Mouse (Mus musculus) forebrain, embryonic 11.5 days (tissue): ENCODE measurements at regions not wholly inside any gene's neighbourhood (a gene's known extent, or its start where the extent isn't known, plus 50 kb on each side); places are given as distances from the start of the nearest gene placed in this dataset.

Experiments used
- ATAC-seq: fragments of 200-750 bp; cut with Nextera tagmentation; replicated peaks from 2 replicates; pipeline ENCODE4 v1.8.0; 2017; ENCODE audit warnings: moderate TSS enrichment; ENCODE audit not compliant: low FRiP score
- DNase-seq: peaks from one replicate; pipeline ENCODE4 v3.0.0-alpha.2; 2017; ENCODE audit warnings: low spot score
- H3K27ac ChIP-seq: fragments of 300-500 bp; sonication (generic); 2 replicates; pipeline ENCODE4 v1.5.1; 2014; ENCODE audit warnings: low read depth, low read length
- H3K27me3 ChIP-seq: fragments of 300-500 bp; sonication (generic); 2 replicates; pipeline ENCODE4 v1.6.1; 2014; ENCODE audit warnings: mild to moderate bottlenecking, low read length, mixed read lengths; ENCODE audit not compliant: control insufficient read depth, insufficient read depth
- H3K36me3 ChIP-seq: fragments of 300-500 bp; sonication (generic); 2 replicates; pipeline ENCODE4 v1.6.1; 2014; ENCODE audit warnings: mild to moderate bottlenecking, low read length, moderate library complexity, mixed read lengths; ENCODE audit not compliant: control insufficient read depth, insufficient read depth
- H3K4me1 ChIP-seq: fragments of 300-500 bp; sonication (generic); replicated peaks from 2 replicates; pipeline ENCODE4 v1.6.1; 2014; ENCODE audit warnings: low read length, mixed read lengths; ENCODE audit not compliant: control insufficient read depth, insufficient read depth
- H3K4me2 ChIP-seq: fragments of 300-500 bp; sonication (generic); 2 replicates; pipeline ENCODE4 v1.6.1; 2014; ENCODE audit warnings: low read depth, mild to moderate bottlenecking, low read length, moderate library complexity, mixed read lengths; ENCODE audit not compliant: severe bottlenecking
- H3K4me3 ChIP-seq: fragments of 300-500 bp; sonication (generic); 2 replicates; pipeline ENCODE4 v1.5.1; 2014; ENCODE audit warnings: low read depth, low read length
- H3K9ac ChIP-seq: fragments of 300-500 bp; sonication (generic); 2 replicates; pipeline ENCODE4 v1.6.1; 2014; ENCODE audit warnings: low read length
- H3K9me3 ChIP-seq: fragments of 300-500 bp; sonication (generic); 2 replicates; pipeline ENCODE4 v1.6.1; 2016; ENCODE audit warnings: low read length, mixed read lengths; ENCODE audit not compliant: control insufficient read depth
- WGBS: fragments of 180-500 bp; shearing (Covaris S2); extraction: QIAGEN DNeasy Blood & Tissue Kit; methylation state at CpG from one replicate; pipeline ENCODE4 v1.1.7; 2014; 5-methylcytosine and 5-hydroxymethylcytosine counted together

GRCm38 (mm10) chr14:18425887-18426286 lies 94.2 kb upstream of the Ube2e1 start:
- Histone ChIP-seq H3K4me1 (no peaks in the 10 kb centered on the region), H3K9me3 (no peaks in the 10 kb centered on the region), H3K4me3 (no peak overlapping the region), H3K27me3 (no peaks in the 10 kb centered on the region), H3K9ac (no peak overlapping the region), H3K4me2 (no peak overlapping the region), H3K36me3 (no peaks in the 10 kb centered on the region), H3K27ac (no peak overlapping the region)
- no peak for DNase-seq
- no peak for ATAC-seq

- Histone ChIP-seq H3K27ac (no peak overlapping the region), H3K9me3 (no peaks in the 10 kb centered on the region), H3K4me2 (no peak overlapping the region), H3K9ac (no peak overlapping the region), H3K36me3 (no peaks in the 10 kb centered on the region), H3K4me3 (no peak overlapping the region), H3K4me1 (no peaks in the 10 kb centered on the region), H3K27me3 (no peaks in the 10 kb centered on the region)
- DNase-seq (no peak), ATAC-seq (no peak)
- 14% methylated on average over 2 of the region's 2 CpGs for WGBS
Measured at GRCm38 (mm10) chr14:18416839-18417238, 85.2 kb upstream of the Ube2e1 start.

- Histone ChIP-seq H3K27me3 (no peaks in the 10 kb centered on the region), H3K36me3 (no peaks in the 10 kb centered on the region), H3K4me3 (no peak overlapping the region), H3K27ac (no peak overlapping the region), H3K4me2 (no peak overlapping the region), H3K9ac (no peak overlapping the region), H3K9me3 (no peaks in the 10 kb centered on the region), H3K4me1 (no peaks in the 10 kb centered on the region)
- 73% methylated on average over 4 of the region's 4 CpGs for WGBS
- ATAC-seq (no peak), DNase-seq (no peak)
Measured at GRCm38 (mm10) chr14:18416319-18416718, 84.7 kb upstream of the Ube2e1 start.

GRCm38 (mm10) chr14:18398953-18399352 lies 67.3 kb upstream of the Ube2e1 start:
- Histone ChIP-seq H3K4me3 (no peak overlapping the region), H3K27me3 (no peaks in the 10 kb centered on the region), H3K4me1 (no peaks in the 10 kb centered on the region), H3K4me2 (no peak overlapping the region), H3K9ac (no peak overlapping the region), H3K36me3 (no peaks in the 10 kb centered on the region), H3K27ac (no peak overlapping the region), H3K9me3 (no peaks in the 10 kb centered on the region)
- 88% methylated on average over 4 of the region's 4 CpGs for WGBS
- DNase-seq (no peak), ATAC-seq (no peak)

GRCm38 (mm10) chr14:18396206-18396764 lies 64.6 kb upstream of the Ube2e1 start:
- 90% methylated on average over 8 of the region's 8 CpGs for WGBS
- no peak for ATAC-seq

GRCm38 (mm10) chr14:18394071-18394745 lies 62.5 kb upstream of the Ube2e1 start:
- H3K27me3 ChIP-seq, result no peaks in the 10 kb centered on the region
- H3K9ac ChIP-seq, result no peak overlapping the region
- 90% methylated on average over 3 of the region's 3 CpGs for WGBS
- H3K9me3 ChIP-seq, result no peaks in the 10 kb centered on the region
- no peaks in the 10 kb centered on the region for H3K36me3 ChIP-seq
- no peak for ATAC-seq
- H3K4me2 ChIP-seq, result no peak overlapping the region
- DNase-seq, result no peak
- no peak overlapping the region for H3K27ac ChIP-seq
- H3K4me1 ChIP-seq, result no peaks in the 10 kb centered on the region
- no peak overlapping the region for H3K4me3 ChIP-seq

More at GRCm38 (mm10) chr14:18396206-18396764, 64.6 kb upstream of the Ube2e1 start:
- no peaks in the 10 kb centered on the region for H3K27me3 ChIP-seq
- no peak overlapping the region for H3K4me2 ChIP-seq
- no peaks in the 10 kb centered on the region for H3K9me3 ChIP-seq
- H3K4me1 ChIP-seq, result no peaks in the 10 kb centered on the region
- H3K4me3 ChIP-seq, result no peak overlapping the region
- no peak overlapping the region for H3K9ac ChIP-seq
- H3K36me3 ChIP-seq, result no peaks in the 10 kb centered on the region
- no peak for DNase-seq
- H3K27ac ChIP-seq, result no peak overlapping the region

GRCm38 (mm10) chr14:18391824-18392486 lies 60.3 kb upstream of the Ube2e1 start:
- ATAC-seq (no peak), DNase-seq (no peak)
- Histone ChIP-seq H3K9ac (no peak overlapping the region), H3K9me3 (no peaks in the 10 kb centered on the region), H3K4me1 (no peaks in the 10 kb centered on the region), H3K27ac (no peak overlapping the region), H3K4me2 (no peak overlapping the region), H3K4me3 (no peak overlapping the region), H3K36me3 (no peaks in the 10 kb centered on the region), H3K27me3 (no peaks in the 10 kb centered on the region)
- 87% methylated on average over 3 of the region's 3 CpGs for WGBS

- Histone ChIP-seq H3K9ac (no peak overlapping the region), H3K27ac (no peak overlapping the region), H3K27me3 (no peaks in the 10 kb centered on the region), H3K4me3 (no peak overlapping the region), H3K36me3 (no peaks in the 10 kb centered on the region), H3K4me1 (no peaks in the 10 kb centered on the region), H3K9me3 (no peaks in the 10 kb centered on the region; the same call in 1 of the 2 replicates), H3K4me2 (no peak overlapping the region)
- no peak for DNase-seq
- 92% methylated on average over 6 of the region's 6 CpGs for WGBS
- no peak for ATAC-seq
Measured at GRCm38 (mm10) chr14:18389390-18389789, 57.7 kb upstream of the Ube2e1 start.
